Mouse (Mus musculus): ENCODE data around the gene Gm14743. TPM values are rescaled to one million over a fixed set of nuclear protein-coding genes. Genes with fewer than 3 reads are reported as not detected.

Gm14743 gene
- not detected for polyA plus RNA-seq (2015; fragmentation: Illumina TruSeq; extraction: RNeasy Lipid Tissue Mini Kit (QIAGEN cat#74804); ENCODE audit: low read depth, low replicate concordance)

DNA sequence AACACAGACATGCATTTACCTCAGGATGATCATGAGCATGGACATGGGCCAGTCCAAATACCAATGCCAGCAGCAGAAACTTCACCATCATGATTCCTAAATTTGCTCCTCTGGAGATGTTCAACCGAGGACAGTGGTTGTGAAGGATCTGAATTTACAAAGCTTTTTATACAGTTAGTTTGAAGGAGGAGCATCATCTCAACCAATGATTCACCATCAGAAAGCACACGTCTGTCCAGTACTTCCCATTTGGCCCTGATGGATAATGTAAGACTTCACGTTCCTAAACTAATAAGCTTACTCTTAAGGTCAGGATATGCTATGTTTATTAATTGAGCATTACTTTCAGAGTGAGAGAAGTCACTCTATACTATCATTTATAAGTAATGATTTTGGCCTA lies at the start of gene Gm14743:
TSS of gene Gm14743 (minus strand) at position 101 of the 400 bp plus-strand sequence.

Other genes starting within 250 kb of the Gm14743 start
- gene Obp1a, start 154.5 kb downstream of the Gm14743 start, polyA plus RNA-seq (2015; fragmentation: Illumina TruSeq; extraction: RNeasy Lipid Tissue Mini Kit (QIAGEN cat#74804); ENCODE audit: low read depth, low replicate concordance) = not detected
- not detected for gene Gm5938, start 120.5 kb downstream of the Gm14743 start, polyA plus RNA-seq (2015; fragmentation: Illumina TruSeq; extraction: RNeasy Lipid Tissue Mini Kit (QIAGEN cat#74804); ENCODE audit: low read depth, low replicate concordance)
- not detected for gene Obp1b, start 59.1 kb downstream of the Gm14743 start, polyA plus RNA-seq (2015; fragmentation: Illumina TruSeq; extraction: RNeasy Lipid Tissue Mini Kit (QIAGEN cat#74804); ENCODE audit: low read depth, low replicate concordance)
- not detected for gene 4930480E11Rik, start 123.7 kb upstream of the Gm14743 start, polyA plus RNA-seq (2015; fragmentation: Illumina TruSeq; extraction: RNeasy Lipid Tissue Mini Kit (QIAGEN cat#74804); ENCODE audit: low read depth, low replicate concordance)

Measured in brain, adult 10 weeks (tissue).